24 mouse cellular contexts compared by ENCODE assay signal in genomic region chr5:69721351-69722006, GRCm38 (mm10).
A peak's percentile ranks its signal among the peaks of the same experiment; 100 is the strongest.
DNase-seq lines count a peak whose midpoint lies in the region; ATAC-seq and TF ChIP-seq lines count a peak whose summit lies in the region.
"Had no signal": no experiment of that assay in that cellular context is flagged by ENCODE, and none has a peak within 500 bp of the region (broad histone marks: within the 10 kb centered on the region; RNA-seq: fewer than 3 reads in every experiment).

No protein-coding gene starts in this region.

- H3K27me3 ChIP-seq in heart, embryonic 11.5 days (ENCODE audit: control insufficient read depth, insufficient read depth, low read length), result no peaks in the 10 kb centered on the region
- H3K27me3 ChIP-seq in heart, embryonic 13.5 days (replicated peaks), result no peaks in the 10 kb centered on the region
- no peaks in the 10 kb centered on the region for H3K27me3 ChIP-seq in heart, embryonic 15.5 days
- no peaks in the 10 kb centered on the region for H3K27me3 ChIP-seq in heart, postnatal 0 days (ENCODE audit: control insufficient read depth, insufficient read depth, low read length)
- H3K27me3 ChIP-seq in heart, embryonic 10.5 days (ENCODE audit: insufficient read depth, poor library complexity, severe bottlenecking), result no peaks in the 10 kb centered on the region
- H3K27me3 ChIP-seq: embryonic facial prominence, embryonic 13.5 days; embryonic facial prominence, embryonic 15.5 days; forebrain, embryonic 12.5 days had no signal

- intact Hi-C loops in heart, postnatal 25 days (cut with DNase I), result no loop called here
- intact Hi-C loops in heart, postnatal 36 days (cut with DNase I), result no loop called here

- H3K4me2 ChIP-seq in heart, embryonic 11.5 days, result no peak overlapping the region
- 0 out of 2 replicates have a peak overlapping the region, but pooled peaks have one; percentile 10 for H3K4me2 ChIP-seq in heart, embryonic 13.5 days
- H3K4me2 ChIP-seq in heart, embryonic 15.5 days, result no peak overlapping the region
- peak overlapping the region; percentile 6; the same call in 1 of the 2 replicates for H3K4me2 ChIP-seq in heart, postnatal 0 days (ENCODE audit: low read depth, low read length)
- H3K4me2 ChIP-seq: embryonic facial prominence, embryonic 13.5 days; embryonic facial prominence, embryonic 15.5 days; forebrain, embryonic 12.5 days had no signal

- no peak for DNase-seq in heart, postnatal 25 days (ENCODE audit: low spot score)
- no peak for DNase-seq in heart, postnatal 36 days
- no peak for DNase-seq in heart, adult 9 months (ENCODE audit: low spot score in 2 of 2)
- peak; percentile 40 for DNase-seq in heart, postnatal 0 days (ENCODE audit: low spot score)
- DNase-seq in heart, embryonic 10.5 days (ENCODE audit: low spot score), result no peak
- DNase-seq: adrenal gland, adult 2 months; adrenal gland, postnatal 10 days; adrenal gland, postnatal 25 days; cerebellum, adult 11 months; cerebellum, adult 18-20 months; cerebellum, adult 8-10 months; cerebellum, adult 9-11 months; cerebellum, postnatal 14 days; cerebellum, postnatal 36 days; embryo, embryonic 11 days had no signal

- H3K9ac ChIP-seq in heart, embryonic 11.5 days (ENCODE audit: low read depth, low read length), result no peak overlapping the region
- no peak overlapping the region for H3K9ac ChIP-seq in heart, embryonic 13.5 days
- no peak overlapping the region for H3K9ac ChIP-seq in heart, embryonic 15.5 days
- H3K9ac ChIP-seq in heart, postnatal 0 days (replicated peaks; ENCODE audit: low read depth, low read length), result no peak overlapping the region
- H3K9ac ChIP-seq: embryonic facial prominence, embryonic 13.5 days; embryonic facial prominence, embryonic 15.5 days; forebrain, embryonic 12.5 days had no signal

- no peak overlapping the region for H3K4me3 ChIP-seq in heart, embryonic 11.5 days (ENCODE audit: low read depth, low read length)
- no peak overlapping the region for H3K4me3 ChIP-seq in heart, embryonic 13.5 days
- no peak overlapping the region for H3K4me3 ChIP-seq in heart, embryonic 15.5 days
- no peak overlapping the region for H3K4me3 ChIP-seq in heart, postnatal 0 days (ENCODE audit: low read depth, low read length)
- H3K4me3 ChIP-seq in heart, embryonic 10.5 days, result no peak overlapping the region
- H3K4me3 ChIP-seq: embryonic facial prominence, embryonic 13.5 days; embryonic facial prominence, embryonic 15.5 days; erythroblast, embryonic 14.5 days; forebrain, embryonic 10.5 days; forebrain, embryonic 12.5 days had no signal

- H3K36me3 ChIP-seq in heart, embryonic 11.5 days (ENCODE audit: control insufficient read depth, insufficient read depth, low read length), result no peaks in the 10 kb centered on the region
- H3K36me3 ChIP-seq in heart, embryonic 13.5 days, result no peaks in the 10 kb centered on the region
- no peaks in the 10 kb centered on the region for H3K36me3 ChIP-seq in heart, embryonic 15.5 days
- H3K36me3 ChIP-seq in heart, postnatal 0 days (replicated peaks; ENCODE audit: control insufficient read depth, insufficient read depth, low read length), result no peaks in the 10 kb centered on the region
- H3K36me3 ChIP-seq in heart, embryonic 10.5 days, result no peaks in the 10 kb centered on the region
- H3K36me3 ChIP-seq: embryonic facial prominence, embryonic 13.5 days; embryonic facial prominence, embryonic 15.5 days; forebrain, embryonic 10.5 days; forebrain, embryonic 12.5 days had no signal

- peak; percentile 66 for TF ChIP-seq EP300 in heart, postnatal 0 days (IDR thresholded peaks at IDR 0.05; ENCODE audit: low read depth)

- no peak for TF ChIP-seq CTCF in heart, postnatal 0 days (IDR thresholded peaks at IDR 0.05; ENCODE audit: low read depth)

- peak; percentile 22; the same call in 1 of the 2 replicates for ATAC-seq in heart, embryonic 11.5 days (replicated peaks; ENCODE audit: insufficient number of reproducible peaks, low FRiP score, low TSS enrichment)
- ATAC-seq in heart, embryonic 13.5 days (ENCODE audit: extremely low read depth, insufficient number of reproducible peaks, low FRiP score, low TSS enrichment), result no peak; the same call in 1 of the 2 replicates
- ATAC-seq in heart, embryonic 15.5 days (replicated peaks; ENCODE audit: insufficient number of reproducible peaks, insufficient read depth, low FRiP score, low read depth), result no peak; the same call in 1 of the 2 replicates
- peak; percentile 76 for ATAC-seq in heart, postnatal 0 days (ENCODE audit: insufficient read depth, low read depth)
- ATAC-seq: forebrain, embryonic 14.5 days had no signal

- no peak overlapping the region for H3K27ac ChIP-seq in heart, embryonic 11.5 days (ENCODE audit: low read depth, low read length)
- H3K27ac ChIP-seq in heart, embryonic 13.5 days (replicated peaks), result peak overlapping the region; percentile 68
- H3K27ac ChIP-seq in heart, embryonic 15.5 days, result peak overlapping the region; percentile 58
- no peak overlapping the region for H3K27ac ChIP-seq in heart, postnatal 0 days (ENCODE audit: low read depth)
- no peak overlapping the region for H3K27ac ChIP-seq in heart, embryonic 10.5 days
- H3K27ac ChIP-seq: embryonic facial prominence, embryonic 13.5 days; embryonic facial prominence, embryonic 15.5 days; forebrain, embryonic 10.5 days; forebrain, embryonic 12.5 days had no signal

- H3K4me1 ChIP-seq in heart, embryonic 11.5 days (ENCODE audit: control insufficient read depth, insufficient read depth, low read length), result 0 out of 2 replicates have a peak, but pooled peaks cover 3% of the 10 kb centered on the region
- peaks cover 12% of the 10 kb centered on the region for H3K4me1 ChIP-seq in heart, embryonic 13.5 days
- H3K4me1 ChIP-seq in heart, embryonic 15.5 days (replicated peaks), result peaks cover 5% of the 10 kb centered on the region; the same call in 1 of the 2 replicates
- H3K4me1 ChIP-seq in heart, postnatal 0 days (ENCODE audit: control insufficient read depth, insufficient read depth), result peaks cover 8% of the 10 kb centered on the region; the same call in 1 of the 2 replicates
- no peaks in the 10 kb centered on the region for H3K4me1 ChIP-seq in heart, embryonic 10.5 days
- H3K4me1 ChIP-seq: embryonic facial prominence, embryonic 13.5 days; embryonic facial prominence, embryonic 15.5 days; forebrain, embryonic 10.5 days; forebrain, embryonic 12.5 days had no signal

- 48% methylated on average over 5 of the region's 5 CpGs for WGBS in heart, embryonic 11.5 days (ENCODE audit: insufficient replicate concordance)
- 33% methylated on average over 5 of the region's 5 CpGs for WGBS in heart, embryonic 13.5 days
- 31% methylated on average over 5 of the region's 5 CpGs for WGBS in heart, embryonic 15.5 days
- 27% methylated on average over 5 of the region's 5 CpGs for WGBS in heart, postnatal 0 days
- 57% methylated on average over 5 of the region's 5 CpGs for WGBS in heart, embryonic 10.5 days

- H3K9me3 ChIP-seq in heart, embryonic 11.5 days (replicated peaks; ENCODE audit: control insufficient read depth, low read length), result no peaks in the 10 kb centered on the region
- H3K9me3 ChIP-seq in heart, embryonic 13.5 days, result no peaks in the 10 kb centered on the region
- no peaks in the 10 kb centered on the region for H3K9me3 ChIP-seq in heart, embryonic 15.5 days (replicated peaks)
- no peaks in the 10 kb centered on the region for H3K9me3 ChIP-seq in heart, postnatal 0 days (replicated peaks; ENCODE audit: control insufficient read depth, low read length)
- no peaks in the 10 kb centered on the region for H3K9me3 ChIP-seq in heart, embryonic 10.5 days
- H3K9me3 ChIP-seq: embryonic facial prominence, embryonic 13.5 days; embryonic facial prominence, embryonic 15.5 days; forebrain, embryonic 10.5 days; forebrain, embryonic 12.5 days had no signal

Comparison
In these comparisons a context has a peak if more than half of its experiments do, and no peak if none do; other contexts are left out.
1. ATAC-seq: peak in heart, embryonic 11.5 days (single experiment) and heart, postnatal 0 days (single experiment); none in heart, embryonic 13.5 days (single experiment) and heart, embryonic 15.5 days (single experiment).
2. H3K27ac ChIP-seq: peak in heart, embryonic 13.5 days (single experiment) and heart, embryonic 15.5 days (single experiment); none in heart, embryonic 11.5 days (single experiment), heart, postnatal 0 days (single experiment) and heart, embryonic 10.5 days (single experiment).
3. H3K4me2 ChIP-seq: peak in heart, embryonic 13.5 days (single experiment) and heart, postnatal 0 days (single experiment); none in heart, embryonic 11.5 days (single experiment) and heart, embryonic 15.5 days (single experiment).